Mouse (Mus musculus) liver, embryonic 18 days (tissue): ENCODE measurements around the gene Ccdc50. TPM values are rescaled to one million over a fixed set of nuclear protein-coding genes. Genes with fewer than 3 reads are reported as not detected.

Experiments
- polyA plus RNA-seq: library from polyadenylated mRNA; depleted of rRNA; stranded (reverse); fragments of >200 nt; gene quantifications from 2 replicates; pipeline ENCODE4 v1.2.3, GENCODE M21; 2012; rRNA removed

Ccdc50 gene
- 9.0 and 9.9 TPM in 2 replicates for polyA plus RNA-seq

GRCm38 (mm10) chr16:27388761-27389451 is at the start of gene Ccdc50:
Ccdc50 (plus strand) TSS chr16:27388869.

GRCm38 (mm10) chr16:27370191-27370590 is 18.5 kb upstream of the Ccdc50 start, which contains the start of gene Uts2b:
Uts2b (minus strand) TSS chr16:27370239.

Other genes with a start within 250 kb of the Ccdc50 start
- gene Ostn, start 81.4 kb upstream of the Ccdc50 start, polyA plus RNA-seq = not detected in 2 replicates
- not detected in 2 replicates for gene Uts2b, start 18.6 kb upstream of the Ccdc50 start, polyA plus RNA-seq